Mouse (Mus musculus) liver (tissue): ENCODE measurements around the gene Itgb5.

Experiments used
- DNase-seq: peaks from one replicate; pipeline ENCODE4 v3.0.0-alpha.2; 2020; ENCODE audit warnings: mixed read lengths

Gene Itgb5

GRCm38 (mm10) chr16:33879031-33879430 lies 49.6 kb downstream of the Itgb5 start:
- no peak for DNase-seq

GRCm38 (mm10) chr16:33879556-33879955 lies 50.1 kb downstream of the Itgb5 start:
- no peak for DNase-seq

- no peak for DNase-seq
These were observed 51.3 kb downstream of the Itgb5 start for GRCm38 (mm10) chr16:33880765-33881164.

GRCm38 (mm10) chr16:33882540-33882939 lies 53.1 kb downstream of the Itgb5 start:
- DNase-seq, result no peak

- DNase-seq, result no peak
These were observed 53.8 kb downstream of the Itgb5 start for GRCm38 (mm10) chr16:33883046-33883975.

- no peak for DNase-seq
These were observed 54.7 kb downstream of the Itgb5 start for GRCm38 (mm10) chr16:33884201-33884600.

- DNase-seq, result no peak
These were observed 55.6 kb downstream of the Itgb5 start for GRCm38 (mm10) chr16:33885021-33885471.

GRCm38 (mm10) chr16:33885671-33886328 lies 56.3 kb downstream of the Itgb5 start:
- DNase-seq, result no peak

- no peak for DNase-seq
These were observed 57.2 kb downstream of the Itgb5 start for GRCm38 (mm10) chr16:33886665-33887064.

- no peak for DNase-seq
These were observed 58.5 kb downstream of the Itgb5 start for GRCm38 (mm10) chr16:33887981-33888380.

- no peak for DNase-seq
These were observed 59.6 kb downstream of the Itgb5 start for GRCm38 (mm10) chr16:33889000-33889607.

GRCm38 (mm10) chr16:33891099-33891498 lies 61.6 kb downstream of the Itgb5 start:
- peak; percentile 31 for DNase-seq

GRCm38 (mm10) chr16:33891561-33892281 lies 62.3 kb downstream of the Itgb5 start:
- DNase-seq, result peak; percentile 76

GRCm38 (mm10) chr16:33892539-33892938 lies 63.1 kb downstream of the Itgb5 start:
- no peak for DNase-seq

- no peak for DNase-seq
These were observed 64.3 kb downstream of the Itgb5 start for GRCm38 (mm10) chr16:33893796-33894195.

- no peak for DNase-seq
These were observed 65.0 kb downstream of the Itgb5 start for GRCm38 (mm10) chr16:33894449-33894848.

GRCm38 (mm10) chr16:33895690-33896089 lies 66.2 kb downstream of the Itgb5 start:
- DNase-seq, result no peak

GRCm38 (mm10) chr16:33896801-33897200 lies 67.3 kb downstream of the Itgb5 start:
- DNase-seq, result no peak

- DNase-seq, result no peak
These were observed 74.4 kb downstream of the Itgb5 start for GRCm38 (mm10) chr16:33903664-33904441.

GRCm38 (mm10) chr16:33904553-33904952 lies 75.1 kb downstream of the Itgb5 start:
- DNase-seq, result no peak

GRCm38 (mm10) chr16:33908239-33908638 lies 78.8 kb downstream of the Itgb5 start:
- DNase-seq, result no peak

GRCm38 (mm10) chr16:33914997-33915396 lies 85.5 kb downstream of the Itgb5 start:
- DNase-seq, result no peak
